Mouse (Mus musculus): ENCODE results near the gene Gm28778.
A peak's percentile ranks its signal among the peaks of the same experiment; 100 is the strongest.
"Not testable (repeated sequence)": the region's sequence is repeated elsewhere in the genome, so short reads cannot be mapped to it uniquely, and the experiment has no call there.

Gm28778 gene

GRCm38 (mm10) chr1:53296581-53297383 is at the start of gene Gm28778, which contains the start of the genes Pms1 and Ormdl1:
Gene Gm28778 (plus strand): TSS chr1:53297111.
Gene Pms1 (minus strand): TSS chr1:53297018.
Gene Ormdl1 (plus strand): TSS chr1:53297095.
- DNase-seq (ENCODE audit: low read depth), result peak; percentile 93

GRCm38 (mm10) chr1:53264958-53265612 is 31.8 kb upstream of the Gm28778 start:
- DNase-seq (ENCODE audit: low read depth), result not testable (repeated sequence)

- no peak for DNase-seq (ENCODE audit: low read depth)
Observed at GRCm38 (mm10) chr1:53269901-53270300, 27.0 kb upstream of the Gm28778 start.

- peak; percentile 39 for DNase-seq (ENCODE audit: low read depth)
Observed at GRCm38 (mm10) chr1:53272646-53273045, 24.3 kb upstream of the Gm28778 start.

GRCm38 (mm10) chr1:53291197-53291596 is 5.7 kb upstream of the Gm28778 start:
- no peak for DNase-seq (ENCODE audit: low read depth)

GRCm38 (mm10) chr1:53300506-53300905 is 3.6 kb downstream of the Gm28778 start:
- no peak for DNase-seq (ENCODE audit: low read depth)

- peak; percentile 90 for DNase-seq (ENCODE audit: low read depth)
Observed at GRCm38 (mm10) chr1:53312989-53313967, 16.4 kb downstream of the Gm28778 start, which contains the start of gene Osgepl1. Gene Osgepl1 (plus strand): TSS chr1:53313624.

GRCm38 (mm10) chr1:53321662-53322344 is 24.9 kb downstream of the Gm28778 start:
- DNase-seq (ENCODE audit: low read depth), result no peak

- DNase-seq (ENCODE audit: low read depth), result no peak
Observed at GRCm38 (mm10) chr1:53323254-53323653, 26.3 kb downstream of the Gm28778 start.

- DNase-seq (ENCODE audit: low read depth), result no peak
Observed at GRCm38 (mm10) chr1:53324277-53324676, 27.4 kb downstream of the Gm28778 start.

GRCm38 (mm10) chr1:53324827-53325494 is 28.1 kb downstream of the Gm28778 start:
- DNase-seq (ENCODE audit: low read depth), result no peak

- DNase-seq (ENCODE audit: low read depth), result not testable (repeated sequence)
Observed at GRCm38 (mm10) chr1:53333527-53333926, 36.6 kb downstream of the Gm28778 start.

- DNase-seq (ENCODE audit: low read depth), result no peak
Observed at GRCm38 (mm10) chr1:53335465-53335864, 38.6 kb downstream of the Gm28778 start.

GRCm38 (mm10) chr1:53337403-53337802 is 40.5 kb downstream of the Gm28778 start:
- DNase-seq (ENCODE audit: low read depth), result not testable (repeated sequence)

- no peak for DNase-seq (ENCODE audit: low read depth)
Observed at GRCm38 (mm10) chr1:53341071-53341470, 44.2 kb downstream of the Gm28778 start.

- DNase-seq (ENCODE audit: low read depth), result peak; percentile 98
Observed at GRCm38 (mm10) chr1:53352327-53353261, 55.7 kb downstream of the Gm28778 start, which contains the start of the genes Asdurf, Gm28551 and Asnsd1. Gene Asdurf (minus strand): TSS chr1:53352619. Gene Gm28551 (minus strand): TSS chr1:53352667. Gene Asnsd1 (minus strand): TSS chr1:53352752.

- no peak for DNase-seq (ENCODE audit: low read depth)
Observed at GRCm38 (mm10) chr1:53358988-53359387, 62.1 kb downstream of the Gm28778 start.

Measured in induced T-regulatory cell, adult 2 months (primary cell).